Mouse (Mus musculus) stomach, postnatal 0 days (tissue): ENCODE results near the gene Tcp1. TPM values are rescaled to one million over a fixed set of nuclear protein-coding genes. Genes with fewer than 3 reads are reported as not detected.

ENCODE experiments used
- ATAC-seq: fragments of 200-750 bp; cut with Nextera tagmentation; 2 replicates; pipeline ENCODE4 v1.8.0; 2017; ENCODE audit not compliant: low FRiP score, low TSS enrichment
- DNase-seq: peaks from one replicate; pipeline ENCODE4 v3.0.0-alpha.2; 2016; ENCODE audit warnings: low spot score
- H3K27ac ChIP-seq: fragments of 300-500 bp; sonication (generic); replicated peaks from 2 replicates; pipeline ENCODE4 v1.5.1; 2014; ENCODE audit warnings: mild to moderate bottlenecking, control low read depth
- H3K27me3 ChIP-seq: fragments of 300-500 bp; sonication (generic); 2 replicates; pipeline ENCODE4 v1.6.1; 2014; ENCODE audit warnings: low read length; ENCODE audit not compliant: control insufficient read depth, insufficient read depth
- H3K36me3 ChIP-seq: fragments of 300-500 bp; sonication (generic); 2 replicates; pipeline ENCODE4 v1.6.1; 2014; ENCODE audit warnings: low read length, mixed read lengths; ENCODE audit not compliant: control insufficient read depth, insufficient read depth
- H3K4me1 ChIP-seq: fragments of 300-500 bp; sonication (generic); replicated peaks from 2 replicates; pipeline ENCODE4 v1.6.1; 2014; ENCODE audit warnings: antibody characterized with exemption; ENCODE audit not compliant: control insufficient read depth, insufficient read depth
- H3K4me2 ChIP-seq: fragments of 300-500 bp; sonication (generic); replicated peaks from 2 replicates; pipeline ENCODE4 v1.6.1; 2014; ENCODE audit warnings: low read depth, mild to moderate bottlenecking, control low read depth, moderate library complexity
- H3K4me3 ChIP-seq: fragments of 300-500 bp; sonication (generic); 2 replicates; pipeline ENCODE4 v1.5.1; 2014; ENCODE audit warnings: low read depth, low read length, control low read depth
- H3K9ac ChIP-seq: fragments of 300-500 bp; sonication (generic); 2 replicates; pipeline ENCODE4 v1.6.1; 2014; ENCODE audit warnings: mild to moderate bottlenecking, low read length, control low read depth, mixed read lengths
- H3K9me3 ChIP-seq: fragments of 300-500 bp; sonication (generic); 2 replicates; pipeline ENCODE4 v1.6.1; 2016; ENCODE audit warnings: low read length; ENCODE audit not compliant: control insufficient read depth
- CTCF ChIP-seq: IDR thresholded peaks from 2 replicates; pipeline ENCODE4 v1.5.1; 2016; ENCODE audit warnings: antibody characterized with exemption, low read depth, mild to moderate bottlenecking, moderate library complexity
- EP300 ChIP-seq: optimal IDR thresholded peaks from 2 replicates; pipeline ENCODE3; 2016; ENCODE audit warnings: antibody characterized with exemption
- WGBS: fragments of 180-500 bp; shearing (Covaris S2); extraction: QIAGEN DNeasy Blood & Tissue Kit; methylation state at CpG from one replicate; pipeline ENCODE4 v1.1.7; 2014; 5-methylcytosine and 5-hydroxymethylcytosine counted together
- polyA plus RNA-seq: library from polyadenylated mRNA; unstranded; fragments of >200 nt; fragmentation: Nextera tagmentation; extraction: Ambion mirVana; gene quantifications from 2 replicates; pipeline ENCODE4 v1.2.1, GENCODE M21; 2015

Tcp1 gene
- polyA plus RNA-seq, result 225 and 240 TPM in 2 replicates

DNA sequence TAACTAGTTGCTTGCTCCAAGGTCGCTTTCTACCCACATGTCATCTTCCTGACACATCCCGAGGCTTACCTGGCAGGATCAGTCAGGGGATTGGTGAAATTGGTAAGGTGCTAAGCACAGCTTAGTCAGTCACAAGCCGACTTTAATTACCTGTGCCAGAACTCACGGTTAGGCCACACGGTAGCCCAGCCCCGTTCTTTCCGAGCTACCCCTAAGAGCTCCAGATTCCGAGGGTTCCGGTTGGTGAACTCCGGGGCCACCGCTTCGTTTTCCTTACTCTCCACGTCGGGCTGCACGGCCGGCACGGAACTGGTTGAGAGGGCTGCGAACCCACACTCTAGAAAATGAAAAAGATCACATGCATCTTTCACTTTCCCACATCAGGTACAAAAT, at the start of gene Tcp1:
Gene Tcp1, plus strand, starts transcription at position 214 of the 393 bp plus-strand sequence.
- H3K4me1 ChIP-seq, result peaks cover 4% of the 10 kb centered on the region; the same call in 1 of the 2 replicates
- peaks cover 9% of the 10 kb centered on the region for H3K36me3 ChIP-seq
- H3K9me3 ChIP-seq, result no peaks in the 10 kb centered on the region
- H3K9ac ChIP-seq, result peak within 1 kb of the TSS; percentile 86
- under 1% methylated on average over 18 of the region's 18 CpGs for WGBS
- DNase-seq (no peak), ATAC-seq (no peak)
- no peak for TF ChIP-seq EP300
- TF ChIP-seq CTCF, result no peak
- peak within 1 kb of the TSS; percentile 81 for H3K4me2 ChIP-seq
- H3K27ac ChIP-seq, result peak within 1 kb of the TSS; percentile 97
- peak within 1 kb of the TSS; percentile 61 for H3K4me3 ChIP-seq
- H3K27me3 ChIP-seq, result no peaks in the 10 kb centered on the region

- DNase-seq, result no peak
- no peak overlapping the region for H3K27ac ChIP-seq
- 83% methylated on average over 10 of the region's 10 CpGs for WGBS
- H3K4me2 ChIP-seq, result no peak overlapping the region
- TF ChIP-seq CTCF (no peak), EP300 (no peak)
- H3K9ac ChIP-seq, result no peak overlapping the region
- no peaks in the 10 kb centered on the region for H3K36me3 ChIP-seq
- H3K4me1 ChIP-seq, result no peaks in the 10 kb centered on the region
- no peaks in the 10 kb centered on the region for H3K27me3 ChIP-seq
- ATAC-seq, result no peak
- H3K9me3 ChIP-seq, result no peaks in the 10 kb centered on the region
- no peak overlapping the region for H3K4me3 ChIP-seq
These were observed 48.6 kb upstream of the Tcp1 start for GRCm38 (mm10) chr17:12866853-12867252.

DNA sequence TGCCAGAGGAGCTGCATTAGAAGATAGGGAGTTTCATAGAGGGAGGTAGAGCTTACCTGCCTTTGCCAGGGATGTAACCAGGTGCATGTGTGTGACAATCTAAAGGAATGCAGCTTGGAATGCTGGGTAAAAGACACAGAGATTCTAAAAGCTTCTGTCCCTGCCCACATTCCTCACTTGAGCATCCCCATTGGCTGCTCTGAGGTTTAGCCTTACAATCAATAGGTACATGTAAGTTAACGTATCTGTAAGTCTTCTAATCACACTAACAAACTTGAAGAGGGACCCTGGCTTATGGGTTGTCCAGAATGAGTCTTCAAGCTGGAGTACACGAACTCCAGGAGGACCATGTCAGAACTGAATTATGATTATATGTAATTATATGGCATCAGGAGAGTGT, 47.5 kb upstream of the Tcp1 start, which contains the start of gene Mas1:
Gene Mas1, minus strand, starts transcription at position 101 of the 400 bp plus-strand sequence.
- Histone ChIP-seq H3K27ac (no peak within 1 kb of the TSS), H3K4me1 (no peaks in the 10 kb centered on the region), H3K9me3 (no peaks in the 10 kb centered on the region), H3K36me3 (no peaks in the 10 kb centered on the region), H3K4me2 (no peak within 1 kb of the TSS), H3K4me3 (no peak within 1 kb of the TSS), H3K27me3 (no peaks in the 10 kb centered on the region), H3K9ac (no peak within 1 kb of the TSS)
- no peak for TF ChIP-seq EP300
- no peak for TF ChIP-seq CTCF
- DNase-seq, result no peak
- ATAC-seq, result no peak
- WGBS, result 30% methylated on average over 2 of the region's 2 CpGs

DNA sequence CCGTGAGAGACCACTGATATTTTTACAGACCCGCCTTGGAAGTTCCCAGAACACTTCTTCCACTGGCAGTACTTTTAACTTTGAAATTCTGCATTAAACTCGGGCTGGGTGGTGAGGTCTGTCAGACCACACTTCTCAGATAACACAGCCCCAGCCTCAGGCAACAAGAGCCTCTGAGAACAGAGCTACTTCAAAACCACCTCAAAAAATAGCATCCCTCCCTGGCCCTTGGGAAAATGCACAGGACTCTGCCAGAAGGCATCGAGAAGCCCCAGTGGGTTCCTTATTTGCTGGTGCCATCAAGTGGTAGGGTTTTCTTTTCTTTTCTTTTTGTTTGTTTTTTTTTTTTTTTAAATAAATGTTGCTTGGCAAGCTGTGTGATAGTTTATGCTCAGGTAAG, 46.9 kb upstream of the Tcp1 start:
- no peak for ATAC-seq
- no peaks in the 10 kb centered on the region for H3K27me3 ChIP-seq
- WGBS, result 19% methylated on average over 4 of the region's 4 CpGs

DNA sequence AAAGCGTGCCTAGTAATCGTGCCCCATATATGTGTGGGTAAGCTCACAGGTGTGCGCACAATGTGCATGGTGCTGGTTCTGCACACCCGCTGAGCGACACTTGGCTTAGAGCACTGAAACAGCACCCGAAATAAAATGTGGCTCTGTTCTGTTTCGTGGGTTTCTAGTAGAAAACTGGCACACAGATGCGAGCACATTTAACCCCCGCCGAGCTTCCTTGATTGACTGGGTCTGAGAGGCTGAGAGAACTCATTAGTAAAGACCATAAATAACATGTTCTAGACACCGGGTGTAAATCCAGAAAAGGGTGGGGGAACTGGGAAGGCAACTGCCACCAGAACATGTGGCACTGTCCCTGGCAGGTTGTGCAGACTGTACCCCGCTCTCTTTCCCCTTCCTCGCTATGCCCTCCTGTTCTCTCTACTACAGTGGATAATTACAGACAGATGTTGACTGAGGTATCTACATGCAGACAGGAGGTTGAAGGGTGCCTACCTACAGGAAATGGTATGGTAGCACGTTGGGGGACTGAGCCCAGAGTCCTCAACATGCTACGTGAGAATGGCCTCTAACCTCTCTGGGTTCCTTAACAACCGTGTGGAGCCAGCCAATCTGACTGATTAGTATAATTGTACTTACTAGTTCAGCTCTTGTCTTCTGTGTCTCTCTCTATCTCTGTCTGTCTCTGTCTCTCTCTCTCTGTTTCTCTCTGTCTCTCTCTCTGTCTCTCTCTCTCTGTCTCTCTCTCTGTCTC, 43.0 kb upstream of the Tcp1 start:
- no peaks in the 10 kb centered on the region for H3K9me3 ChIP-seq
- ATAC-seq, result no peak
- H3K27me3 ChIP-seq, result no peaks in the 10 kb centered on the region
- no peaks in the 10 kb centered on the region for H3K4me1 ChIP-seq
- H3K36me3 ChIP-seq, result no peaks in the 10 kb centered on the region
- no peak overlapping the region for H3K4me3 ChIP-seq
- DNase-seq, result no peak
- no peak overlapping the region for H3K9ac ChIP-seq
- H3K27ac ChIP-seq, result no peak overlapping the region
- TF ChIP-seq CTCF (no peak), EP300 (no peak)
- WGBS, result 70% methylated on average over 16 of the region's 16 CpGs
- H3K4me2 ChIP-seq, result no peak overlapping the region

More for the DNA sequence above, 46.9 kb upstream of the Tcp1 start:
- H3K27ac ChIP-seq, result no peak overlapping the region
- H3K9ac ChIP-seq, result no peak overlapping the region
- no peak for DNase-seq
- TF ChIP-seq EP300 (no peak), CTCF (no peak)
- H3K9me3 ChIP-seq, result no peaks in the 10 kb centered on the region
- no peaks in the 10 kb centered on the region for H3K36me3 ChIP-seq
- H3K4me2 ChIP-seq, result no peak overlapping the region
- no peaks in the 10 kb centered on the region for H3K4me1 ChIP-seq
- no peak overlapping the region for H3K4me3 ChIP-seq

- no peak within 1 kb of the TSS for H3K9ac ChIP-seq
- no peaks in the 10 kb centered on the region for H3K4me1 ChIP-seq
- no peaks in the 10 kb centered on the region for H3K27me3 ChIP-seq
- H3K4me2 ChIP-seq, result no peak within 1 kb of the TSS
- H3K9me3 ChIP-seq, result no peaks in the 10 kb centered on the region
- H3K4me3 ChIP-seq, result no peak within 1 kb of the TSS
- TF ChIP-seq EP300 (no peak), CTCF (no peak)
- no peak within 1 kb of the TSS for H3K27ac ChIP-seq
- no peak for DNase-seq
- WGBS, result 85% methylated on average over 5 of the region's 5 CpGs
- ATAC-seq, result no peak
- no peaks in the 10 kb centered on the region for H3K36me3 ChIP-seq
These were observed 39.8 kb upstream of the Tcp1 start, which contains the start of gene Mrgprh for GRCm38 (mm10) chr17:12875734-12876133. TSS of gene Mrgprh (plus strand) at chr17:12876034.
